Mouse (Mus musculus): ENCODE measurements around the gene Sh3gl3. TPM values are rescaled to one million over a fixed set of nuclear protein-coding genes. Genes with fewer than 3 reads are reported as not detected.

The Sh3gl3 gene
- polyA plus RNA-seq (2014; fragmentation: Illumina TruSeq; extraction: RNeasy Lipid Tissue Mini Kit (QIAGEN cat#74804)): 3.0 TPM

GRCm38 (mm10) chr7:82173540-82173939, at the start of gene Sh3gl3:
Gene Sh3gl3 (plus strand): TSS chr7:82173840.

GRCm38 (mm10) chr7:82335211-82336121, 161.8 kb downstream of the Sh3gl3 start, which contains the start of gene Adamtsl3:
Gene Adamtsl3 (plus strand): TSS chr7:82335694.

Other genes starting within 250 kb of the Sh3gl3 start
- 89.7 TPM for gene Hdgfl3, start 239.4 kb upstream of the Sh3gl3 start, polyA plus RNA-seq (2014; fragmentation: Illumina TruSeq; extraction: RNeasy Lipid Tissue Mini Kit (QIAGEN cat#74804))
- gene Bnc1, start 181.5 kb upstream of the Sh3gl3 start, polyA plus RNA-seq (2014; fragmentation: Illumina TruSeq; extraction: RNeasy Lipid Tissue Mini Kit (QIAGEN cat#74804)): 8.2 TPM
- 1.3 TPM for gene Adamtsl3, start 161.9 kb downstream of the Sh3gl3 start, polyA plus RNA-seq (2014; fragmentation: Illumina TruSeq; extraction: RNeasy Lipid Tissue Mini Kit (QIAGEN cat#74804))